Mouse (Mus musculus): ENCODE data around the gene Ly6g6d.

Gene Ly6g6d

GRCm38 (mm10) chr17:35097164-35097655, 19.3 kb upstream of the Ly6g6d start:
- no peak for DNase-seq (ENCODE audit: inconsistent ontology term)

GRCm38 (mm10) chr17:35096597-35096996, 18.7 kb upstream of the Ly6g6d start:
- DNase-seq (ENCODE audit: inconsistent ontology term): no peak

- DNase-seq (ENCODE audit: inconsistent ontology term): no peak
Observed at GRCm38 (mm10) chr17:35094475-35095365, 16.9 kb upstream of the Ly6g6d start.

DNA sequence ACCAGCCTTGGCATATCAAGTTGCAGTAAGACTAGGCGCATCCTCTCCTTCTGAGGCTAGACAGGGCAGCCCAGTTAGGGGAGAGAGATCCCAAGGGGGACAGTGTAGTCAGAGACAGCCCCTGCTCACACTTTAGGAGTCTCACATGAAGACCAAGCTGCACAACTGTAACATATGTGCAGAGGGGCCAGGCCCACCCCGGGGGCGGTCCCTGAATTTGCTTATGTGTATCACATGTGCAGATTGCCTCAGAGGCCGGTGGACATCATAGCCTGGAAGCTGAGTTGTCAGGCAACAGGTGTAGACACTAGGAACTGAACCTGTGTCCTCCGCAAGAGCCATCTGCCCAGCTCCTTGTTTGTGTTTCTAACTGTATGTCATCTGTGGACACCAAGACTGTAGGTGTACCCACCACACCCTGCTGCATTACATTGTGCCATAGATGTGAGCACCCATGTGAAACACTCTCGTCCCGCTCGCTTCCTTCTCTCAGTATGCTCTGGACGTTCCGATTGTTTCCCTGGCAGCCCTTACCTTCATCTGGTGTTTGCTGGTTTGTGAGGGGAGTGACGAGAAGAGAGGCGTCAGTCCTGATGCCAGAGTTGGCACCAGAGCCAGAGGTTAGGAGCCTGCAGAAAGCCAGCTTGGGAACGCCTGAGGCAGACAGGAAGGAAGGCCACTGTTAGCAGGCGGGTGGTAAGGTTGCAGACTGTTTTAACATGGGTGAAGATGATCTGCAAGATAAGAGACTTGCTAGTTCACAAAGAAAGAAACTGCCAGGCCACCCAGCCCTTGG, 14.7 kb upstream of the Ly6g6d start:
- DNase-seq (ENCODE audit: inconsistent ontology term): no peak

GRCm38 (mm10) chr17:35090166-35090932, 12.5 kb upstream of the Ly6g6d start:
- DNase-seq (ENCODE audit: inconsistent ontology term): peak; percentile 40

DNA sequence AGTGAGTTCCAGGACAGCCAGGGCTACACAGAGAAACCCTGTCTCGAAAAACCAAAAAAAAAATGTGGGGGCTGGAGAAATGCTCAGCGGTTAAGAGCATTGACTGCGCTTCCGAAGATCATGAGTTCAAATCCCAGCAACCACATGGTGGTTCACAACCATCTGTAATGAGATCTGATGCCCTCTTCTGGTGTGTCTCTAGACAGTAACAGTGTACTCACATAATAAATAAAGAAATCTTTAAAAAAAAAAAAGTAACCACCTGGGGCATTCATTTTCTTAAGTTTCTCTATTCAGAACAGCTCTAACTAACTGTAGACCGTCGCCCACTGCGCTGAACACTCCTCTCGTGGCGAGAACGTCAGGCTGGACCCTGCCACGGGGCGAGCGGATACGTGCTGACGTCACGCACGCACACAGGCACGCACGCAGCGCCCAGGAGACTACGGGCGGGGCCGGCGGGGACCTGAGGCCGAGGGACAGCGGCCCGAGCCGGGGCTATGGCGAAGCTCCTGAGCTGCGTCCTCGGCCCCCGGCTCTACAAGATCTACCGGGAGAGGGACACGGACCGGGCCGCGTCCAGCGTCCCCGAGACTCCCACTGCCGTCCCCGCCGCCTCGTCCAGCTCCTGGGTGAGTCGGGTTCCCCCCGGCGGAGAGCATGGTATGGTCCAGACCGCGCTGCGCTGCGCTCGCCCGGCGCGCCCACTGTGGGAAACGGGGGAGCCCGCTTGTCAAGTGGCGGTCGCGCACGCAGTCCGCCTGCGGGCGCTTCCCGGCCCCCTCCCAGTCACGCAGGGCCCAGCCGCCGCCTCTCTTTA, 11.2 kb upstream of the Ly6g6d start, which contains the start of gene Abhd16a:
Abhd16a (plus strand) TSS at position 439 of the 820 bp plus-strand sequence.
- peak; percentile 96 for DNase-seq (ENCODE audit: inconsistent ontology term)

DNA sequence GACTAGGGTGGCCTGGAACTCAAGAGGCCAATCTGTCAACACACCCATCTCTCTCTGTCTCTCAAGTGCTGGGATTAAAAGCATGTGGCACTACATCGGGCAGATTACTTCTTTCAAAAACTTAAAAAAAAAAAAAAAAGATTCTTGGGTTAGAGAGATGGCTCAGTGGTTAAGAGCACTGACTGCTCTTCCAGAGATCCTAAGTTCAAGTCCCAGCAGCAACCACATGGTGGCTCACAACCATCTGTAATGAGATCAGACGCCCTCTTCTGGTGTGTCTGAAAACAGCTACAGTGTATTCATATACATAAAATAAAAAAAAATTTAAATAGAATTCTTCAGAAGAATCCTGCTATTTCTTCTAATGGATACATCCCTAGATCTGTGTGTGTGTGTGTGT, 10.3 kb upstream of the Ly6g6d start:
- no peak for DNase-seq (ENCODE audit: inconsistent ontology term)

DNA sequence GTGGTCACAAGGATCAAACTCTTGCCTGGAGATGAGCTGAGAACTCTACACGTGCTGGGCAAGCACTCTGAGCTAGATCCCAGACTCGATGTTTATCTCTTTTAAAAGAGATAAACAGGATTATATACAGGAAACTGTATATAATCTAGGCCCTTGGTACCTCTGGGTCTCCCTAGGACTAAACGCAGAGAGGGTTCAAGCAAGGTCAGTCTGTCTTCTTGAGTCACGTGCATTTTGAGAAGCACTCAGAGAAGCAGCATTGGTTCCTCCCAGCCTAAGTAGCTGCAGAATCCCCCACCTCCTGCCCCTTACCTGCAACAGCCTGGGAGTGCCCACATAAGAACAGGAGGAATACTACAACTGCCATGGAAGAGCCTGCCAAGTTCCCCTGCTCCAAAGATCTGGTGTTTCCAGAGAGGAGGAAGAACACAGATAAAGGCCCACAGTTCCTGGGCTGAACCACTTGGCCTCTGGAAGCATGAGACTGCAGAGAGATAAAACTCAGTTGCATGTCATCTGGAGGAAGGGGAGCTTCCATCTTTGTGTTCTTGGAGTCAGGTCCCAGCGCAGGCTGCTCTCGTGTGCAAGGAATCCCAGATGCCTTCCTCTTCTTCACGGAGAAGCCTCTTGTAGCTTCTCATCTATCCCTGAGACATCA, 7.5 kb upstream of the Ly6g6d start, which contains the start of gene Ly6g6f:
Ly6g6f (minus strand) TSS at position 403 of the 658 bp plus-strand sequence.
- no peak for DNase-seq (ENCODE audit: inconsistent ontology term)

- DNase-seq (ENCODE audit: inconsistent ontology term): no peak
Observed at GRCm38 (mm10) chr17:35083929-35084497, 6.1 kb upstream of the Ly6g6d start.

- DNase-seq (ENCODE audit: inconsistent ontology term): no peak
Observed at GRCm38 (mm10) chr17:35082841-35083576, 5.1 kb upstream of the Ly6g6d start.

GRCm38 (mm10) chr17:35080710-35081109, 2.8 kb upstream of the Ly6g6d start:
- no peak for DNase-seq (ENCODE audit: inconsistent ontology term)

DNA sequence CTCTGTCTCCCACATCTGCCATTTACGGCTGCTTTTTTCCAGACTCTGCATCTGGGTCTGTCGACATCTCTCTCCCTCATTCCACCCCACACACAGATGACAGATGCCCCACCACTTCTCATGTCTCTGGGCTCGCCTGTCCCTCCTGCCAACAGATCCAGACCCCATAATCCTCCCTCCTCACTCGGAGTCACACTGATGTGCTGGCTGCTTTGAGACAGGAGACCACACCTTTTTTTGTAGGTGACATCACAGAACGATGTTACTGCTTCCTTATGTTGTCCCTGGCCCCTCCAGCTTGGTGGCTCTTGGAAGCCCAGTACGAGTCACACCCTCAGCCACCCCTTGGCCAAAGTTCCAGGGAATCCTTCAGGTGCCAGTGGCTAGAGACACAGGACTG, 2.4 kb upstream of the Ly6g6d start:
- DNase-seq (ENCODE audit: inconsistent ontology term): no peak

- no peak for DNase-seq (ENCODE audit: inconsistent ontology term)
Observed at GRCm38 (mm10) chr17:35079778-35080177, 1.9 kb upstream of the Ly6g6d start.

DNA sequence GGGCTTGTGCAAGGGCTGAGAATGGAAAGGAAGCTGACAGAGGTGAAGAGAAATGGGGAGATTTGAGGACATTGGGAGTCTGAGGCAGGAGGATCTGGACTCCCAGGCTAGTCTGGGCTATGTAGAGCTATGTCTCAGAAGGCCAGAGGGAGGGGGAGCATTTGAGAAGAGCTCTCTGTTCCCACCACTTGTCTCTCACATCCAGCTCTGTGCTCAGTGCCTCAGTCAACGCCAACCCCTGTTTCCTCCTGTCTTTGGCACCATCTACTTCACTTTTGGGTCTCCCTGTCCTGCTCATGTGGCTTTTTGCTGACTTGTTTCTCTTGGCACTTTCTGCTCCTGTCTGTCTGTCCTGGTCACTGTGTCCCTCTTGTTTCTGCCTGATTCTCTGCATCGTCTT, 580 bp downstream of the Ly6g6d start:
- DNase-seq (ENCODE audit: inconsistent ontology term): no peak

DNA sequence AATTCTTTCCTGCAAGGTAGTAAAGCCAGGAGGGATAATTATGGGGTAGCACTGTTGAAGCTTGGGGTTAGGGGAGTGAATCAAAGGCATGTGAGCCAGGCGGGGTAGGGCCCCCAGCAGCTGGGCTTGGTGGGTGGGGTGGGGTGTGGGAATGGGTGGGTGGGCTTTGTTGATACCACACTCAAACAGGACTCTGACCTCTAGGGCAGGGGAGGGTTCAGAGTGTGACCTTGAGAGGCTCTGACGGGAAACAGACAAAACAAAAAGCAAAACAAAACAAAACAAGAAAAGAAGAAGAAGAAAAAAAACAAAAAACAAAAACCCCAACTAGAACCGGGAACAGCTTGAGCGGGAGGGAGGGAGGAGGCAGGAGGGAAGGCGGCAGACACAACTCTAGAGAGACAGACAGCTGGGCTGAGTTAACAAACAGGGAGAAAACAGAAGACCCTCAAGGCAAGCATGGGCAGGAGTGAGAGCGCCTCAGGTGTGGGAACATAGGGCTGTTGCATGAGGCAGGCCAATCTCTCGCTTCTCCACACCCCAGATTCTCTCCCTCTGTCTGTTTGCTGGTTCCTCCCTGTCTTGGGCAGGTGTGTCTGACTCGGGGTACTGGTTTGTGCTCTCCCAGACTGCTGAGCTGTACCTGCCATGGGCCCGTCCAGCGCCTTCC, 1.2 kb downstream of the Ly6g6d start, which contains the start of gene Ly6g6e:
Ly6g6e (plus strand) TSS at position 396 of the 670 bp plus-strand sequence.
- no peak for DNase-seq (ENCODE audit: inconsistent ontology term)

DNA sequence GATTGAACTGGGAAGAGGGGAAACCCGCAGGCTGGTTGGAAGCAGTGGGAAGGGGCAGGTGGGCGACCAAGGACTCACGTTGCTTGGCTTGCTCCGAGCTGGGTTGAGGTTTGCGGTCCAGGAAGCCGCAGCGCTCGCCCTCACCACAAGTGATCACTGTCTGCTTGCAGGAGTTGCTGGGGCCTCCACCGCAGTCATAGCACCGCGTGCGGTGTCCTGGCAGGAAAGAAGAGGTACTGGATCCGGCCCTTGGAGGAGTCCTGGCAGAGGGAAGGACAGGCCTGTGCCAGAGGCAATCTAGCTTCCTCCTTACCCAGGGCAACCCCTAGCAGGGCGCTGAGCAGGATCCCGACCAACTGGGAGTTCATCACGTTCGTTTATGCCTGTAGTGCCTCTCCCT, 3.8 kb downstream of the Ly6g6d start:
- DNase-seq (ENCODE audit: inconsistent ontology term): peak; percentile 49

DNA sequence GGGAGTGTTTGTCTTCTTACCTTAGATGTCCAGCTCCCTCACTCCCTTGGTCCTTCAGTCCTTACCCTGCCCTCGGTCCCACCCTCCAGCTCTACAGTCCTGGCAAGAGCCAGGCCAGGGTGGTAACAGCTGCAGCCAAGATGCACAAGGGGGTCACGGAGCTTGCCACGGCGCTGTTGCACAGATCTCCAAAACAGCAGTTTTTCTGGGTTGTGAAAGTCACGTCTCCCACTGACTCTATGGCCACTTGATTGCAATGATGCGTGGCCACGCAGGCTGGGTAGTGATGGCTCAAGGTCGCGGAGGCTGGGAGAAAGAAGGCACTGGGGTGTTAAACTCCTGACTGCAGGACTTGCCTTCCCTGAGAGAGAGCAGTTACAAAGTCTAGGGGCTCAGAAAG, 6.4 kb downstream of the Ly6g6d start:
- no peak for DNase-seq (ENCODE audit: inconsistent ontology term)

DNA sequence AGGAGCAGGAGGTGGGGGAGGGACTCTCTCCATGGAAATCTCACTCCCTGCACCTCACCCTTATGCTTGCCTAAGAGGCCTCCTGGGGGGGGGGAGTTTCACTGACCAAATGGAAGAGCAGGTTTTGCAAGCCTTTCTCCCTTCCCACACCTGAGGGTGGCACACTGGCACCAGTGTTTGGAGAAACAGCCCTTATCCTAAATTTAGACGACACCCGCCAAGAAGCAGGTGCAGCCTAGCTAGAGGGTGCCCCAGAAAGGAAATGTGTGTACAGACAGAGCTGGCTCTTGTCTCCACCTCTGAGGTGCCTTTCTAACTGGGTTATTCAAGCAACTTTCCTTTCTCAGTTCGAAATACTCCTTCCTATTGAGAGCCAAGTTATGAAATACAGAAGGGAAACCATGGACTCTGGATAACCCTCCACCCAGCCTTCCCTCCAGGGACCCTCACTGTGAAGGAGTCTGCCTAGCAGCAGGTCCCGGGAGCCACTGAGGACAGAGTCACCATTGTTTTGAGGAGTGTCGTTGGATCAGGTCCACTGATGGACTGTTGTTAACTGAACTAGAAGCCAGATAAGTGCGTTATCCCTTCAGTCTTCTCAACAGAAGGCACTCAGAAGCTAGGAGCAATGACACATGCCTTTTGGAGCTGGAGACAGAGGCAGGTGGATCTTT, 7.2 kb downstream of the Ly6g6d start:
- DNase-seq (ENCODE audit: inconsistent ontology term): no peak
